Mouse (Mus musculus) embryonic fibroblast, embryonic 13.5 days (primary cell): Measurements from ENCODE around the gene Clpx.

Experiments
- CTCF ChIP-seq: IDR thresholded peaks from 2 replicates; pipeline ENCODE4 v1.5.1; 2011; ENCODE audit warnings: mild to moderate bottlenecking, control low read depth, low read length, moderate library complexity, borderline replicate concordance; ENCODE audit not compliant: insufficient read depth
- POLR2A ChIP-seq: IDR thresholded peaks from 2 replicates; pipeline ENCODE4 v1.6.1; 2011; ENCODE audit warnings: low read depth, mild to moderate bottlenecking, control low read depth, low read length, moderate library complexity

GRCm38 (mm10) chr9:65255906-65256600 lies 38.0 kb upstream of the Clpx start:
- no peak for TF ChIP-seq CTCF
- TF ChIP-seq POLR2A: no peak
